Mouse (Mus musculus): ENCODE data around the gene Banf1. TPM values are rescaled to one million over a fixed set of nuclear protein-coding genes. Genes with fewer than 3 reads are reported as not detected.

Banf1 gene
- polyA plus RNA-seq, 1 experiment from 2014 or later: 489 TPM

GRCm38 (mm10) chr19:5348064-5348463 lies 18.9 kb downstream of the Banf1 start:
- H3K4me2 ChIP-seq (ENCODE audit: low read depth, low read length): no peak overlapping the region
- no peak overlapping the region for H3K9ac ChIP-seq (ENCODE audit: low read depth, low read length)
- H3K4me3 ChIP-seq (ENCODE audit: low read length): no peak overlapping the region
- no peak overlapping the region for H3K27ac ChIP-seq (ENCODE audit: low read length)
- peaks cover 2% of the 10 kb centered on the region; the same call in 1 of the 2 replicates for H3K4me1 ChIP-seq (ENCODE audit: control insufficient read depth, insufficient read depth, low read length)
- H3K9me3 ChIP-seq (ENCODE audit: control insufficient read depth, low read length): no peaks in the 10 kb centered on the region
- no peak for ATAC-seq
- H3K27me3 ChIP-seq (replicated peaks; ENCODE audit: control insufficient read depth, insufficient read depth, low read length): no peaks in the 10 kb centered on the region
- 82% methylated on average over 6 of the region's 6 CpGs for WGBS
- no peaks in the 10 kb centered on the region for H3K36me3 ChIP-seq (ENCODE audit: control insufficient read depth, insufficient read depth, low read length)

GRCm38 (mm10) chr19:5345297-5346131 lies 21.5 kb downstream of the Banf1 start:
- Histone ChIP-seq H3K9ac (ENCODE audit: low read depth, low read length) (no peak overlapping the region), H3K9me3 (ENCODE audit: control insufficient read depth, low read length) (no peaks in the 10 kb centered on the region), H3K27ac (ENCODE audit: low read length) (no peak overlapping the region), H3K4me1 (ENCODE audit: control insufficient read depth, insufficient read depth, low read length) (peaks cover 2% of the 10 kb centered on the region; the same call in 1 of the 2 replicates), H3K36me3 (ENCODE audit: control insufficient read depth, insufficient read depth, low read length) (no peaks in the 10 kb centered on the region), H3K4me3 (ENCODE audit: low read length) (no peak overlapping the region), H3K27me3 (replicated peaks; ENCODE audit: control insufficient read depth, insufficient read depth, low read length) (no peaks in the 10 kb centered on the region), H3K4me2 (ENCODE audit: low read depth, low read length) (no peak overlapping the region)
- 79% methylated on average over 6 of the region's 6 CpGs for WGBS
- ATAC-seq: no peak

DNA sequence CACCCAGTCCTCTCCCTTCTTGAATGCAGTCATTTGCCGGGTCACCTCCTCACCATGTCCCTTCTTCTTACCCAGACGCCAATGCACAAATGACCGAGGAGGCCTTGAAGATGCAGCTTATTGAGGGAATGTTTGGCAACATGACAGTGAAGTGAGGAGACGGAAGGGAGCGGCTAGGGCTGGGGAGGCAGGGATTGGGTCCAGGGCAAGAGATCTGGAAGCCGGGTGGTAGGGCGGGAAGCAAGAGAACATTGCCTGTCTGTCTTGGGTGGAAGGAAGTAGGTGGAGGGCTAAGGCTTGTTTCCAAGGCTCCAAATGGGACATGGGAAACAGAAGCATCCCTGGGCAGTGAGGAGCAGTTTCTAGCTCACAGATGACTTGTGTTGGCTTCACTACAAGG lies 25.6 kb downstream of the Banf1 start:
- Histone ChIP-seq H3K9me3 (ENCODE audit: control insufficient read depth, low read length) (no peaks in the 10 kb centered on the region), H3K4me1 (ENCODE audit: control insufficient read depth, insufficient read depth, low read length) (no peaks in the 10 kb centered on the region), H3K9ac (ENCODE audit: low read depth, low read length) (no peak overlapping the region), H3K4me2 (ENCODE audit: low read depth, low read length) (no peak overlapping the region), H3K27ac (ENCODE audit: low read length) (no peak overlapping the region), H3K27me3 (replicated peaks; ENCODE audit: control insufficient read depth, insufficient read depth, low read length) (no peaks in the 10 kb centered on the region), H3K4me3 (ENCODE audit: low read length) (no peak overlapping the region), H3K36me3 (ENCODE audit: control insufficient read depth, insufficient read depth, low read length) (no peaks in the 10 kb centered on the region)
- ATAC-seq: no peak
- WGBS: 93% methylated on average over 7 of the region's 7 CpGs

GRCm38 (mm10) chr19:5337975-5338374 lies 29.0 kb downstream of the Banf1 start:
- Histone ChIP-seq H3K4me2 (ENCODE audit: low read depth, low read length) (no peak overlapping the region), H3K36me3 (ENCODE audit: control insufficient read depth, insufficient read depth, low read length) (no peaks in the 10 kb centered on the region), H3K4me1 (ENCODE audit: control insufficient read depth, insufficient read depth, low read length) (no peaks in the 10 kb centered on the region), H3K4me3 (ENCODE audit: low read length) (no peak overlapping the region), H3K9ac (ENCODE audit: low read depth, low read length) (no peak overlapping the region), H3K9me3 (ENCODE audit: control insufficient read depth, low read length) (no peaks in the 10 kb centered on the region), H3K27ac (ENCODE audit: low read length) (no peak overlapping the region), H3K27me3 (replicated peaks; ENCODE audit: control insufficient read depth, insufficient read depth, low read length) (no peaks in the 10 kb centered on the region)
- ATAC-seq: 0 out of 2 replicates have a peak, but pooled peaks have one; percentile 28
- WGBS: 17% methylated on average over 5 of the region's 5 CpGs

- H3K4me1 ChIP-seq (ENCODE audit: control insufficient read depth, insufficient read depth, low read length): no peaks in the 10 kb centered on the region
- 85% methylated on average over 6 of the region's 6 CpGs for WGBS
- ATAC-seq: no peak
- no peak within 1 kb of the TSS for H3K4me2 ChIP-seq (ENCODE audit: low read depth, low read length)
- H3K4me3 ChIP-seq (ENCODE audit: low read length): no peak within 1 kb of the TSS
- no peaks in the 10 kb centered on the region for H3K9me3 ChIP-seq (ENCODE audit: control insufficient read depth, low read length)
- no peak within 1 kb of the TSS for H3K27ac ChIP-seq (ENCODE audit: low read length)
- H3K27me3 ChIP-seq (replicated peaks; ENCODE audit: control insufficient read depth, insufficient read depth, low read length): no peaks in the 10 kb centered on the region
- H3K36me3 ChIP-seq (ENCODE audit: control insufficient read depth, insufficient read depth, low read length): no peaks in the 10 kb centered on the region
- H3K9ac ChIP-seq (ENCODE audit: low read depth, low read length): no peak within 1 kb of the TSS
Observed at GRCm38 (mm10) chr19:5335441-5335840, 31.5 kb downstream of the Banf1 start, which contains the start of gene Catsper1. TSS of gene Catsper1 (plus strand) at chr19:5335741.

DNA sequence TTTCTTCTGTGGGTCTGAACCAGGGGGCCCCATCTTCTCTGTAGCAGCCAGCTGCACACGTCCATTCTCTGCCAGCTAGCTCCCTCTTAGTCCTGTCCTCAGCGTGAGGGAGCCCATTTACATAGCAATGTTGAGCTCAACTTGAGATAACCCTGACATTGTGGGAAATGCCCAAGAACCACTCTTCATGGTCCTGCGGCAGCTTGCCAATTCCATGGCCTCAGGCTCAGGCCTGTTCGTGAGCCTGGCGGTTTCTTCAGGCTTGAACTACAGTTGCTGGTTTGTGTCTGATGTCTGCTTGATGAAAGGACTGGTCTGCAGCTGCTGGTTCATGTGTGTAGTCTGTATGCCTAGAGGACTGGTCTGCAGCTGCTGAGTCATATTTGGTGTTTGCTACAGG lies 32.2 kb downstream of the Banf1 start:
- H3K36me3 ChIP-seq (ENCODE audit: control insufficient read depth, insufficient read depth, low read length): no peaks in the 10 kb centered on the region
- H3K9ac ChIP-seq (ENCODE audit: low read depth, low read length): no peak overlapping the region
- H3K4me1 ChIP-seq (ENCODE audit: control insufficient read depth, insufficient read depth, low read length): no peaks in the 10 kb centered on the region
- 68% methylated on average over 5 of the region's 5 CpGs for WGBS
- H3K27me3 ChIP-seq (replicated peaks; ENCODE audit: control insufficient read depth, insufficient read depth, low read length): no peaks in the 10 kb centered on the region
- H3K27ac ChIP-seq (ENCODE audit: low read length): no peak overlapping the region
- no peak overlapping the region for H3K4me2 ChIP-seq (ENCODE audit: low read depth, low read length)
- no peak for ATAC-seq
- no peak overlapping the region for H3K4me3 ChIP-seq (ENCODE audit: low read length)
- H3K9me3 ChIP-seq (ENCODE audit: control insufficient read depth, low read length): no peaks in the 10 kb centered on the region

GRCm38 (mm10) chr19:5327970-5328369 lies 39.0 kb downstream of the Banf1 start:
- Histone ChIP-seq H3K9me3 (ENCODE audit: control insufficient read depth, low read length) (no peaks in the 10 kb centered on the region), H3K27ac (ENCODE audit: low read length) (no peak overlapping the region), H3K4me2 (ENCODE audit: low read depth, low read length) (no peak overlapping the region), H3K4me3 (ENCODE audit: low read length) (no peak overlapping the region), H3K9ac (ENCODE audit: low read depth, low read length) (no peak overlapping the region), H3K4me1 (ENCODE audit: control insufficient read depth, insufficient read depth, low read length) (no peaks in the 10 kb centered on the region), H3K27me3 (replicated peaks; ENCODE audit: control insufficient read depth, insufficient read depth, low read length) (no peaks in the 10 kb centered on the region), H3K36me3 (ENCODE audit: control insufficient read depth, insufficient read depth, low read length) (no peaks in the 10 kb centered on the region)
- peak; percentile 42; the same call in 1 of the 2 replicates for ATAC-seq
- 54% methylated on average over 19 of the region's 19 CpGs for WGBS

DNA sequence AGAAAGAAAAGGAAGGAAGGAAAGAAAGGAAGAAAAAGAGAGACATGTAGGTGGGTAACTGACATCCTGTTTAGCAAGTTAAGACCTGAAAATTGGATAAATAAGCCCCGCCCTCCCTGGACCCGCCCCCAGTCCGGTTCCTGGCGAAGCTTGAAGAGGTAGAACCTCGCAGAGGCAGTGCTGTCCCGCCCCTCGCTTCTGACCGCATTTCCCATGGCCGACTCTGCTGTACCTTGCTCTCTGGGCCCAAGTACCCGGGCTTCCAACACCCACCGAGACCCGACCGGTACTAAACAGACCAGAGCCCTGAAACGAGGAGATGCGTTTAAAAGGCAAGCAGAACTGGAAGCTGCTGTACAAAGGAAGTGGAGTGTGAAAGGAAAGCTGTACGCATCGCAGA lies 43.2 kb downstream of the Banf1 start:
- Histone ChIP-seq H3K9ac (ENCODE audit: low read depth, low read length) (no peak overlapping the region), H3K27ac (ENCODE audit: low read length) (no peak overlapping the region), H3K9me3 (ENCODE audit: control insufficient read depth, low read length) (no peaks in the 10 kb centered on the region), H3K4me2 (ENCODE audit: low read depth, low read length) (no peak overlapping the region), H3K4me1 (ENCODE audit: control insufficient read depth, insufficient read depth, low read length) (no peaks in the 10 kb centered on the region), H3K4me3 (ENCODE audit: low read length) (no peak overlapping the region), H3K36me3 (ENCODE audit: control insufficient read depth, insufficient read depth, low read length) (no peaks in the 10 kb centered on the region), H3K27me3 (replicated peaks; ENCODE audit: control insufficient read depth, insufficient read depth, low read length) (no peaks in the 10 kb centered on the region)
- 52% methylated on average over 17 of the region's 17 CpGs for WGBS
- ATAC-seq: no peak

Data from intestine, embryonic 16.5 days (tissue).